Comparison of ENCODE assay signal across 8 mouse cellular contexts in the genomic region with DNA sequence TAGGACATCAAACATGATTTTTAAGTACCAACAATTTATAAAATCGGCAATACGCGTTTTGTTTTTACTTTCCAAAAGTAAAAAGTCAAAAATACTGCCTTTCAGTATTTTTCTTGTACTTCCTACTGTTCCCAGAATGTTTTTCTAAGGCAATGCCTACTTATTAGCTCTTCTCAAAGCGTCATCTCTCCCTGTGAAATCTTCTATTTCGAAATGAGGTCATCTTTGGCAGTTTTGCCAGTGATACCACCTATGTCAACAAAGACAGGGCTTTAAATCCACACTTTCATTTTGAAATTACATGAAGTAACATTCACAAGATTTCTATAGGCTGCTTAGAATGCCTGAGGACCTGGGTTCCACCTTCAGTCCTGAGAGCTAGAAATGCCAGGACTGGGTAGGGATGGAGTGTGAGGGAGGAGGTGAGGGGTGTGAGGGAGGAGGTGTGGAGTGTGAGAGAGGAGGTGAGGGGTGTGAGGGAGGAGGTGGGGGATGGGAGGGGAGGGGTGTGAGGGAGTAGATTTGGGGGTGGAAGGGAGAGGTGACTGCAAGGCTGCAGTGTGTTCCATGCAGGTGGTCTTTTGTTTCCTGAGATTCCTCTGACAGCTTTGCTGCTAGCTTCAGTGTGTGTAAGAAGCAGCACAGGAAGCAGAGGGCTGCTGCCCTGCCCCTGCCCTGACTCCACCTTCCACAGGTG.
A peak's percentile ranks its signal among the peaks of the same experiment; 100 is the strongest.
DNase-seq lines count a peak whose midpoint lies in the region; ATAC-seq and TF ChIP-seq lines count a peak whose summit lies in the region.

No protein-coding gene starts in this region.

- H3K4me1 ChIP-seq in thymus, adult 2 months (replicated peaks; ENCODE audit: control insufficient read depth, insufficient read depth, low read length), result no peaks in the 10 kb centered on the region
- H3K4me1 ChIP-seq in forebrain, embryonic 16.5 days (replicated peaks; ENCODE audit: control insufficient read depth, insufficient read depth, low read length), result peaks cover 12% of the 10 kb centered on the region
- peaks cover 4% of the 10 kb centered on the region; the same call in 1 of the 2 replicates for H3K4me1 ChIP-seq in liver, postnatal 0 days (ENCODE audit: insufficient read depth)

- H3K36me3 ChIP-seq in thymus, adult 2 months (ENCODE audit: control insufficient read depth, insufficient read depth, low read length), result no peaks in the 10 kb centered on the region
- no peaks in the 10 kb centered on the region for H3K36me3 ChIP-seq in forebrain, embryonic 16.5 days (ENCODE audit: control insufficient read depth, insufficient read depth)
- H3K36me3 ChIP-seq in liver, postnatal 0 days (replicated peaks; ENCODE audit: insufficient read depth, low read length), result no peaks in the 10 kb centered on the region

- no peaks in the 10 kb centered on the region for H3K27me3 ChIP-seq in thymus, adult 2 months (ENCODE audit: control insufficient read depth, insufficient read depth, low read length)
- no peaks in the 10 kb centered on the region for H3K27me3 ChIP-seq in forebrain, embryonic 16.5 days (replicated peaks; ENCODE audit: control insufficient read depth, insufficient read depth, low read length)
- H3K27me3 ChIP-seq in liver, postnatal 0 days (ENCODE audit: insufficient read depth, low read length), result no peaks in the 10 kb centered on the region

- H3K27ac ChIP-seq in thymus, adult 2 months (ENCODE audit: control insufficient read depth, insufficient read depth, low read length), result no peak overlapping the region
- H3K27ac ChIP-seq in forebrain, embryonic 16.5 days (ENCODE audit: low read length), result no peak overlapping the region
- H3K27ac ChIP-seq in liver, postnatal 0 days (ENCODE audit: low read depth), result no peak overlapping the region

- WGBS in thymus, adult 2 months, result 94% methylated on average over 5 of the region's 5 CpGs
- 88% methylated on average over 5 of the region's 5 CpGs for WGBS in forebrain, embryonic 16.5 days
- WGBS in liver, postnatal 0 days (ENCODE audit: insufficient replicate concordance), result 77% methylated on average over 5 of the region's 5 CpGs

- ATAC-seq in forebrain, embryonic 16.5 days, result peak; percentile 72; the same call in 1 of the 2 replicates
- ATAC-seq in liver, postnatal 0 days, result peak; percentile 82

- no peak overlapping the region for H3K9ac ChIP-seq in forebrain, embryonic 16.5 days (replicated peaks; ENCODE audit: low read depth, low read length)
- H3K9ac ChIP-seq in liver, postnatal 0 days (replicated peaks), result no peak overlapping the region

- no peak for TF ChIP-seq CTCF in thymus, adult 2 months (IDR thresholded peaks at IDR 0.05; ENCODE audit: borderline replicate concordance, control insufficient read depth, extremely low read depth, insufficient read depth, low read length, poor library complexity)
- no peak for TF ChIP-seq CTCF in liver, postnatal 0 days (IDR thresholded peaks at IDR 0.05; ENCODE audit: low read depth)

- no peak for TF ChIP-seq EP300 in liver, postnatal 0 days (IDR thresholded peaks at IDR 0.05; ENCODE audit: low read depth)

- H3K4me2 ChIP-seq in forebrain, embryonic 16.5 days (ENCODE audit: low read length), result no peak overlapping the region
- H3K4me2 ChIP-seq in liver, postnatal 0 days (ENCODE audit: low read depth, low read length), result no peak overlapping the region

- H3K9me3 ChIP-seq in forebrain, embryonic 16.5 days (ENCODE audit: control insufficient read depth, low read length), result no peaks in the 10 kb centered on the region
- H3K9me3 ChIP-seq in liver, postnatal 0 days (ENCODE audit: low read length), result no peaks in the 10 kb centered on the region

- no peak for TF ChIP-seq POLR2A in thymus, adult 2 months (IDR thresholded peaks at IDR 0.05; ENCODE audit: control insufficient read depth, extremely low read depth, insufficient read depth, low read length, poor library complexity)

- DNase-seq in thymus, postnatal 0 days (ENCODE audit: low spot score), result peak; percentile 9
- DNase-seq in thymus, adult 2 months, result no peak
- DNase-seq in liver, postnatal 0 days, result peak; percentile 56
- DNase-seq in yolk sac, embryonic 10.5 days (ENCODE audit: low spot score), result peak; percentile 56
- no peak for DNase-seq in frontal cortex, postnatal 25 days (ENCODE audit: low spot score in 2 of 2)
- no peak for DNase-seq in kidney, postnatal 25 days
- DNase-seq in layer of hippocampus, postnatal 10 days (ENCODE audit: low spot score in 2 of 2), result no peak

- H3K4me3 ChIP-seq in thymus, adult 2 months (ENCODE audit: control insufficient read depth, insufficient read depth, low read length), result no peak overlapping the region
- no peak overlapping the region for H3K4me3 ChIP-seq in forebrain, embryonic 16.5 days (replicated peaks; ENCODE audit: low read length)
- no peak overlapping the region for H3K4me3 ChIP-seq in liver, postnatal 0 days (ENCODE audit: low read depth, low read length)

Comparison
In these comparisons a context has a peak if more than half of its experiments do, and no peak if none do; other contexts are left out.
1. DNase-seq: peak in thymus, postnatal 0 days (single experiment), liver, postnatal 0 days (single experiment) and yolk sac, embryonic 10.5 days (single experiment); none in thymus, adult 2 months (single experiment), frontal cortex, postnatal 25 days (0 of 2), kidney, postnatal 25 days (0 of 2) and layer of hippocampus, postnatal 10 days (0 of 2).